Mouse (Mus musculus) heart, embryonic 11.5 days (tissue): ENCODE measurements around the gene Zfp385a. TPM values are rescaled to one million over a fixed set of nuclear protein-coding genes. Genes with fewer than 3 reads are reported as not detected.

ENCODE experiments used
- ATAC-seq: fragments of 200-750 bp; cut with Nextera tagmentation; replicated peaks from 2 replicates; pipeline ENCODE4 v1.8.0; 2017; ENCODE audit warnings: moderate library complexity; ENCODE audit not compliant: insufficient number of reproducible peaks, low FRiP score, low TSS enrichment
- H3K27ac ChIP-seq: fragments of 300-500 bp; sonication (generic); 2 replicates; pipeline ENCODE4 v1.5.1; 2014; ENCODE audit warnings: mild to moderate bottlenecking, low read depth, low read length
- H3K27me3 ChIP-seq: fragments of 300-500 bp; sonication (generic); 2 replicates; pipeline ENCODE4 v1.6.1; 2014; ENCODE audit warnings: mild to moderate bottlenecking, low read length, mixed read lengths; ENCODE audit not compliant: control insufficient read depth, insufficient read depth
- H3K36me3 ChIP-seq: fragments of 300-500 bp; sonication (generic); 2 replicates; pipeline ENCODE4 v1.6.1; 2014; ENCODE audit warnings: mild to moderate bottlenecking, low read length, moderate library complexity, mixed read lengths; ENCODE audit not compliant: control insufficient read depth, insufficient read depth
- H3K4me1 ChIP-seq: fragments of 300-500 bp; sonication (generic); 2 replicates; pipeline ENCODE4 v1.6.1; 2014; ENCODE audit warnings: low read length; ENCODE audit not compliant: control insufficient read depth, insufficient read depth
- H3K4me2 ChIP-seq: fragments of 300-500 bp; sonication (generic); 2 replicates; pipeline ENCODE4 v1.6.1; 2014; ENCODE audit warnings: mild to moderate bottlenecking, moderate library complexity
- H3K4me3 ChIP-seq: fragments of 300-500 bp; sonication (generic); 2 replicates; pipeline ENCODE4 v1.5.1; 2014; ENCODE audit warnings: low read depth, low read length
- H3K9ac ChIP-seq: fragments of 300-500 bp; sonication (generic); 2 replicates; pipeline ENCODE4 v1.6.1; 2014; ENCODE audit warnings: mild to moderate bottlenecking, low read depth, low read length, moderate library complexity
- H3K9me3 ChIP-seq: fragments of 300-500 bp; sonication (generic); replicated peaks from 2 replicates; pipeline ENCODE4 v1.6.1; 2016; ENCODE audit warnings: low read length; ENCODE audit not compliant: control insufficient read depth
- WGBS: fragments of 180-500 bp; shearing (Covaris S2); extraction: QIAGEN DNeasy Blood & Tissue Kit; methylation state at CpG from one replicate; pipeline ENCODE4 v1.1.7; 2014; ENCODE audit not compliant: insufficient replicate concordance; 5-methylcytosine and 5-hydroxymethylcytosine counted together
- polyA plus RNA-seq: library from polyadenylated mRNA; unstranded; fragments of >200 nt; fragmentation: Nextera tagmentation; extraction: Ambion mirVana; gene quantifications from 2 replicates; pipeline ENCODE4 v1.2.1, GENCODE M21; 2014

The Zfp385a gene
- polyA plus RNA-seq, 1 experiment from 2014 or later = 11.6 TPM

- Histone ChIP-seq H3K36me3 (no peaks in the 10 kb centered on the region), H3K9ac (peak within 1 kb of the TSS; percentile 100), H3K9me3 (no peaks in the 10 kb centered on the region), H3K4me2 (peak within 1 kb of the TSS; percentile 76), H3K27ac (peak within 1 kb of the TSS; percentile 99), H3K27me3 (no peaks in the 10 kb centered on the region), H3K4me3 (peak within 1 kb of the TSS; percentile 98), H3K4me1 (peaks cover 46% of the 10 kb centered on the region)
- peak; percentile 63 for ATAC-seq
- WGBS = under 1% methylated on average over 49 of the region's 51 CpGs
Measured at GRCm38 (mm10) chr15:103366376-103367149, 26.7 kb upstream of the Zfp385a start, which contains the start of gene Itga5. Gene Itga5 (minus strand): TSS chr15:103366763.

GRCm38 (mm10) chr15:103365471-103366375 is 25.8 kb upstream of the Zfp385a start:
- peak overlapping the region; percentile 76 for H3K4me2 ChIP-seq
- peaks cover 46% of the 10 kb centered on the region for H3K4me1 ChIP-seq
- H3K36me3 ChIP-seq = no peaks in the 10 kb centered on the region
- H3K4me3 ChIP-seq = peak overlapping the region; percentile 98
- ATAC-seq = peak; percentile 55
- H3K27me3 ChIP-seq = no peaks in the 10 kb centered on the region
- no peaks in the 10 kb centered on the region for H3K9me3 ChIP-seq
- H3K27ac ChIP-seq = peak overlapping the region; percentile 99
- WGBS = under 1% methylated on average over 51 of the region's 51 CpGs
- H3K9ac ChIP-seq = peak overlapping the region; percentile 100

- no peaks in the 10 kb centered on the region for H3K27me3 ChIP-seq
- 23% methylated on average over 4 of the region's 4 CpGs for WGBS
- peak overlapping the region; percentile 100 for H3K9ac ChIP-seq
- no peaks in the 10 kb centered on the region for H3K36me3 ChIP-seq
- H3K4me1 ChIP-seq = peaks cover 46% of the 10 kb centered on the region
- peak overlapping the region; percentile 99; the same call in 1 of the 2 replicates for H3K27ac ChIP-seq
- no peaks in the 10 kb centered on the region for H3K9me3 ChIP-seq
- peak overlapping the region; percentile 76 for H3K4me2 ChIP-seq
- peak overlapping the region; percentile 98 for H3K4me3 ChIP-seq
- no peak for ATAC-seq
Measured at GRCm38 (mm10) chr15:103364761-103365160, 24.9 kb upstream of the Zfp385a start.

GRCm38 (mm10) chr15:103363809-103364208 is 23.9 kb upstream of the Zfp385a start:
- Histone ChIP-seq H3K27me3 (no peaks in the 10 kb centered on the region), H3K4me1 (peaks cover 56% of the 10 kb centered on the region), H3K4me3 (peak overlapping the region; percentile 98; the same call in 1 of the 2 replicates), H3K27ac (0 out of 2 replicates have a peak overlapping the region, but pooled peaks have one; percentile 1), H3K9ac (0 out of 2 replicates have a peak overlapping the region, but pooled peaks have one; percentile 100), H3K9me3 (no peaks in the 10 kb centered on the region), H3K4me2 (peak overlapping the region; percentile 76), H3K36me3 (no peaks in the 10 kb centered on the region)
- WGBS = 52% methylated on average over 1 of the region's 1 CpGs
- ATAC-seq = no peak

DNA sequence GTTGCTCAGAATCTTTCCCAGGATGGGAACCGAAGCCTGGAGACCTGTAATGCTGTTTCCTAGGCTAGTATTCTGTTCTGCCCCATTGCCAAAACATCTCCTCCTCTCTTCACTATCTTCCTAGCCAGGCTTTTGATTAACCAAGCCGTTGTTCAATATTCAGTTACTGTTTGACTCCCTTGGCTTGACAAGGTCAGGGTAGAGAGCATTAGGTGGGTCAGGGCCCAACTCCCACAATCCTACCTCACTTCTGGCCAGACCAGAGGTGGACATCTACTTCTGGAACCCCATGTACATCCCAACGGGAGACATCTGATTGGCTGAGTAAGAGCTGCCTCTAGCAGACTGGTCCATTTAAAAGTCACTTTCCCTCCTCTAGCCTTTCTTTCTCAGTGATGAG is 23.1 kb upstream of the Zfp385a start:
- H3K36me3 ChIP-seq = no peaks in the 10 kb centered on the region
- peaks cover 61% of the 10 kb centered on the region for H3K4me1 ChIP-seq
- H3K27ac ChIP-seq = no peak overlapping the region
- ATAC-seq = no peak
- H3K4me3 ChIP-seq = no peak overlapping the region
- no peak overlapping the region for H3K4me2 ChIP-seq
- no peaks in the 10 kb centered on the region for H3K27me3 ChIP-seq
- H3K9me3 ChIP-seq = no peaks in the 10 kb centered on the region
- 80% methylated on average over 3 of the region's 3 CpGs for WGBS
- H3K9ac ChIP-seq = no peak overlapping the region

GRCm38 (mm10) chr15:103362333-103362732 is 22.4 kb upstream of the Zfp385a start:
- H3K36me3 ChIP-seq = no peaks in the 10 kb centered on the region; the same call in 1 of the 2 replicates
- H3K4me3 ChIP-seq = no peak overlapping the region
- H3K9ac ChIP-seq = no peak overlapping the region
- ATAC-seq = no peak
- H3K27me3 ChIP-seq = no peaks in the 10 kb centered on the region
- H3K27ac ChIP-seq = no peak overlapping the region
- H3K4me2 ChIP-seq = no peak overlapping the region
- 70% methylated on average over 6 of the region's 7 CpGs for WGBS
- H3K9me3 ChIP-seq = no peaks in the 10 kb centered on the region
- peaks cover 61% of the 10 kb centered on the region for H3K4me1 ChIP-seq

GRCm38 (mm10) chr15:103361269-103361668 is 21.4 kb upstream of the Zfp385a start:
- Histone ChIP-seq H3K9me3 (no peaks in the 10 kb centered on the region), H3K4me1 (peaks cover 65% of the 10 kb centered on the region), H3K4me3 (no peak overlapping the region), H3K27me3 (no peaks in the 10 kb centered on the region), H3K9ac (0 out of 2 replicates have a peak overlapping the region, but pooled peaks have one; percentile 28), H3K27ac (no peak overlapping the region), H3K36me3 (peaks cover 4% of the 10 kb centered on the region; the same call in 1 of the 2 replicates), H3K4me2 (no peak overlapping the region)
- 45% methylated on average over 1 of the region's 1 CpGs for WGBS
- no peak for ATAC-seq

- Histone ChIP-seq H3K4me3 (no peak overlapping the region), H3K9me3 (no peaks in the 10 kb centered on the region), H3K27ac (peak overlapping the region; percentile 82), H3K4me1 (peaks cover 71% of the 10 kb centered on the region), H3K36me3 (peaks cover 5% of the 10 kb centered on the region; the same call in 1 of the 2 replicates), H3K27me3 (no peaks in the 10 kb centered on the region), H3K4me2 (peak overlapping the region; percentile 37; the same call in 1 of the 2 replicates), H3K9ac (no peak overlapping the region)
- 86% methylated on average over 5 of the region's 5 CpGs for WGBS
- ATAC-seq = no peak
Measured at GRCm38 (mm10) chr15:103359869-103360602, 20.1 kb upstream of the Zfp385a start.
